Mouse (Mus musculus) erythroblast, embryonic 14.5 days (primary cell): ENCODE measurements around the gene Ano1.
A peak's percentile ranks its signal among the peaks of the same experiment; 100 is the strongest.

Source experiments
- GATA1 ChIP-seq: IDR thresholded peaks from 2 replicates; pipeline ENCODE4 v1.6.1; 2012; ENCODE audit warnings: low read length, inconsistent platforms, mixed read lengths
- TAL1 ChIP-seq: IDR thresholded peaks from 3 replicates; pipeline ENCODE4 v1.6.1; 2012; ENCODE audit warnings: low read length, inconsistent platforms, mixed read lengths

DNA sequence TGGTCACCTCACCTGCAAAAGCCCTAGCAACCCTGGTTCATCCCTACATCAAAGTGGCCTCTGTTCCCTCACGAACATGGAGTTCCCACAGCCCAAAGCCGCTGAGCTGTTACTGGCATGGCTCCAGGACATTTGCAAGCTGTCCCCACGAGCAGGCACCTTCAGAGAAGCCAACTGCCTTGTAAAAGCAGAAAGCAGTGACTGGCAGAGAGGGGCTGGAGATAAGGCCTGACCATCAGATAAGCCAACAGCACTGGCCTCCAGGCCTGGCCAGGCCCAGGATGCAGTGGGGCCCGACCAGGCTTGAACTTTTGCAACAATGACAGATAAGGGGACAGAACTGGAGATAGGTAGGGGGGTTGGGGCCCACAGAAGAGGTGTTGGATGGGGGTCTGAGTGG lies 36.9 kb upstream of the Ano1 start:
- TF ChIP-seq TAL1 (peak; percentile 24; the same call in 1 of the 3 replicates), GATA1 (peak; percentile 96)
